Mouse (Mus musculus): ENCODE data around the gene Ubox5.

Ubox5 gene

GRCm38 (mm10) chr2:130576564-130576963 lies 53.3 kb downstream of the Ubox5 start:
- DNase-seq, result peak; percentile 46

DNA sequence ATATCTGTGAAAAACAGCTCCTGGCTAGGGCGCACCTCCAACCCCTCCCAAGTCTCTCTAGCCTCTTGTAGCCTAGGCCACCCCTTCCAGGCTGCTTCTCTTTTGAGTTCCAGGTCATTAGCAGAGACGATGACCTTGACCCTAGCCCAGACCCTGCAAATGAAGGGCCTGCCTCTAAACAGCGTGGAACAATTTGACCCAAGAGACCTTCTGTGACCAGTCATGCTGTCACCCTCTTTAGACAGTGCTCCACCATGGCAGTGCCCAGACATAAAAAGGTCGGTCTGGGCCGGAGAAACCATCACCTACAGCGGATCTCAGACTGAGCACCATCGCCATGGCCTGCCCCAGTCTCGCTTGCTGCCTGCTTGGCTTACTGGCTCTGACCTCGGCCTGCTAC lies 54.0 kb downstream of the Ubox5 start, which contains the start of gene Oxt:
Gene Oxt (plus strand): TSS at position 301 of the 400 bp plus-strand sequence.
- DNase-seq, result no peak

GRCm38 (mm10) chr2:130574960-130575359 lies 54.9 kb downstream of the Ubox5 start:
- no peak for DNase-seq

- DNase-seq, result no peak
Measured at GRCm38 (mm10) chr2:130569926-130570325, 59.9 kb downstream of the Ubox5 start.

GRCm38 (mm10) chr2:130568921-130569320 lies 60.9 kb downstream of the Ubox5 start:
- DNase-seq, result no peak

GRCm38 (mm10) chr2:130564983-130565382 lies 64.9 kb downstream of the Ubox5 start:
- DNase-seq, result no peak

DNA sequence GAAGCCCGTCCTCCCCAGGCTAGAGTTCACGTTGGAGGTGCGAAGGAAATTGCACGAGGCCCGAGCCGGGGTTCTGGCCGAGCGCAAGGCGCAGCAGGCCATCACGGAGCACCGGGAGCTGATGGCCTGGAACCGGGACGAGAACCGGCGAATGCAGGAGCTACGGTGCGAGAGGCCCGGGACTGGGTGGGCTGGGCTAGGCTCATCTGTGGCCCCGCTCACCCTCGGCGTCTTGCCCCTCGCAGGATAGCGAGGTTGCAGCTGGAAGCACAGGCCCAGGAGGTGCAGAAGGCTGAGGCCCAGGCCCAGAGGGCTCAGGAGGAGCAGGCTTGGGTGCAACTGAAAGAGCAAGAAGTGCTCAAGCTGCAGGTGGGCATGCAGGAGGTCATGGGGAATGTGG lies 65.8 kb downstream of the Ubox5 start:
- peak; percentile 50 for DNase-seq

DNA sequence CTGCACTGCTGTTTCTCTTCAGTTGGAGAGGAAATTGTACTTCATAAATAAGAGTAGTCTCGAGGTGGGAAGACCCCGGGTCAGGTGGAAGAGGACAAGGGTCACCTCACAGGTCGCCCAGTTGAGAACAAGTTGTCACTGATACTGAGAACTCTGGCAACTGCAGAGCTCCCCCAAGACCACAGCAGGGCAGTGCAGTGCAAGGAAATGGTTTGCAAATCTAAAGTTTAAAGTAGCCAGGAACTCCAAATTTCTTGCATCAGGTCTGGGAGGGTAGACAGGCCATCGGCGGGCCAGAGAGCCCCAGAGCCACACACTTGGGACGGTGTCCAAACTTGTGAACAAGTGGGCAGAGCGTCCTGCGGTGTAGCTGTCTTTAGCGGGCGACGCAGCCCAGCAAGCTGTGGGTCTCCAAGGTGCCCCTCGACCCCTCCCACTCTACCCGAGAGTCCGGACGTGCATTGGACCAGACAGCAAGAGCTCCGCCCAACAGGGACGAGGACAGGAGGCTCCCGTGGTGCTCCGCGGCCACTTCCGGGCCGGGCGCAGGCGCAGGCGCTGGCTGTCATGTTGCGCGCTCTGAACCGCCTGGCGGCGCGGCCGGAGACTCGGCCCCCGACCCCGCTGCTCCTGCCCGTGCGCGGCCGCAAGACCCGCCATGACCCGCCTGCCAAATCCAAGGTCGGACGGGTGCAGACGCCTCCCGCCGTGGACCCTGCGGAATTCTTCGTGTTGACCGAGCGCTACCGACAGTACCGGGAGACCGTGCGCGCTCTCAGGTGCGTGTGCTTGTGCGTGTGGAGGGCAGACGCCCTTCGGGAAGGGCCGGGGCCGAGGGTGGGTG lies 66.4 kb downstream of the Ubox5 start, which contains the start of gene Mrps26:
Gene Mrps26 (plus strand): TSS at position 531 of the 844 bp plus-strand sequence.
- DNase-seq, result peak; percentile 95

- no peak for DNase-seq
Measured at GRCm38 (mm10) chr2:130558015-130558414, 71.8 kb downstream of the Ubox5 start.

DNA sequence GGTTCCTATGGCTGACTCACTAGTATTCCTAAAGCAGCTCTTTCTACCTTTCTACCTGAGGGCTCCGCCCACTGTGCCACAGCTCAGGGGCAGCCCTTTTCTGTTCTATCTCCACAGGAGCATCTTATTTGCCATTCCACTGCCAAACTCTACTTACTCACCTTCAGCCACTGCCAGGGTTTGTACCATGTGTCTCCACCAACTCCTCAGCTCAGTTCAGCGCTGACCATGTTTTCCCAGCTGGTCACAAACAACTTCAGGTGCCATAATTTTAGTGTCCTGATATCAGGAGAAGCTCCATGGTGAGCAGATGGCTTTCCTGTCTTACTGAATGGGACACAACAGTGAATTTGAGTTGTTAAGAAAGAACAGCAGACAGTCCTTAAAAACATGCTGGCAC lies 72.4 kb downstream of the Ubox5 start:
- no peak for DNase-seq

GRCm38 (mm10) chr2:130556292-130556691 lies 73.5 kb downstream of the Ubox5 start:
- DNase-seq, result no peak

- DNase-seq, result no peak
Measured at GRCm38 (mm10) chr2:130554841-130555240, 75.0 kb downstream of the Ubox5 start.

DNA sequence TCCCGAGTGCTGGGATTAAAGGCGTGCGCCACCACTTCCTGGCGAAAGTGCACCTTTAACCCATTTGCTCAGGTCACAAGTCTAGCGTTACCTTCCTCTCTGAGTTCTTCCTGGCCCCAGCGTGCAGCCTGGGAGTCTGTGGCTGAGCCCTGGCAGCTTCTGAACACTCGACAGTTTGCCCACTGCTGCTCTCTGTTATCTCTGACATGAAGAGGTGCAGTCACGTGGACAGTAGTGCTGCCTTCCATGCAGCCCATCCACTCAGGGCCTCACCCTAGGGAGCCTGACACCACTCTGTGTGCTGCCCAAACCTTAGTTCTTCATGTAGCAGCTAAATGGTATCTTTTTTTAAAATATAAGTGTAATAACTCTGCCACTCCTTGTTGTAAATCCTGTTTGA lies 82.9 kb downstream of the Ubox5 start:
- no peak for DNase-seq

DNA sequence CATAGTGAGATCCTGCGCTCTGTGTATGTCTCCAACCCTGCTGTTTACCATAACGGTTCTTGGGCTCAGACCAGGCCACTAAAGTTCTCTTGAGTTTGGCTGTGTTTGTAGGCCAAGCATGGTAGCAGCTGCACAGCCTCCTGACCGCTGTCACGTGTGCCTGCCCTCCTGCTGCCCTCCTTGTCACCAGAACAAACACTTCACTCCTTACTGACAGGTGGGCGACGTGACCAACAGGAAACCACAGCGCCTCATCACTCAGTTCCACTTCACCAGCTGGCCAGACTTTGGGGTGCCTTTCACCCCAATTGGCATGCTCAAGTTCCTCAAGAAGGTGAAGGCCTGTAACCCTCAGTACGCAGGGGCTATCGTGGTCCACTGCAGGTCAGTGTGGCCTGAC lies 89.6 kb downstream of the Ubox5 start:
- no peak for DNase-seq

All from kidney, postnatal 10 days (tissue).